Mouse (Mus musculus) lung, postnatal 14 days (tissue): ENCODE data around the gene Abr.
A peak's percentile ranks its signal among the peaks of the same experiment; 100 is the strongest.

Experiments
- DNase-seq: peaks from one replicate; pipeline ENCODE4 v3.0.0; 2021

Abr gene

DNA sequence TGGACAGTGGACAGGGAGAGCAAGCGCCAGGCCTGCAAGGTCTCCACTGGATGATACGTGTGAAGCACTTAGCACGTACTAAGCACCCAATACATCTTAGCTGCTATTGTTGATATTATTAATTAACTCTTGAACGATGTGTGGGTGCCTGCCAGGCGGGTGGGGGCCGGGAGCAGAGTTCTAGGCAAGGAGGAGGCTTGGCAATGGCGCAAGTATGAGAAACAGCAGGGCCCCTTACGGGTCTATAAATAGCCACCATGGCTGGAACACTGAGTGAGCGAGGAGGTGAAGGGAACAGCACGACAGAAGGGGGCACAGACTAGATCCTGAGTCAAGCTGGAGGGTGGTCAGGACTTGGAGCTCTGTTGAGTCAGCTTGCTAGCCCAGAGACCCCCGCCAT lies 107.0 kb downstream of the Abr start:
- DNase-seq = no peak

DNA sequence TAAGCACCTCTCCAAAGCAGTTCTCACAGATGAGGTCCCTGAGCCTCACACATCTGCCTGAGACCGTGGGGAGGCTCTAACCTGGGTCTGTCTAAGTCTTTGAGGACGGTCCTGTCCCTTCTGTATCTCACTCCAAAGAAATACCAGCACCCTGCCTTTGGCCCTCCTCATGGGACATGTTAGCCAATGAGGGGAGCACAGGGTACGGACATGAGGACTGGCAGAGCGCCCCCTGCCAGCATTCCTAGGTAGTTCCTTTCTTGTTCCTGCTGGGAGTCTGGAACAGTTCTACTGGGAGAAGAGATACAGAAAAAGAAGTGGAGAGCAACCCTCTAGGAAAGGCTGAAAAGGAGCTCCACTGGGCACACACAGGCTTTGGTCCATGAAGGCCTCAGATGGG lies 111.1 kb downstream of the Abr start:
- no peak for DNase-seq

DNA sequence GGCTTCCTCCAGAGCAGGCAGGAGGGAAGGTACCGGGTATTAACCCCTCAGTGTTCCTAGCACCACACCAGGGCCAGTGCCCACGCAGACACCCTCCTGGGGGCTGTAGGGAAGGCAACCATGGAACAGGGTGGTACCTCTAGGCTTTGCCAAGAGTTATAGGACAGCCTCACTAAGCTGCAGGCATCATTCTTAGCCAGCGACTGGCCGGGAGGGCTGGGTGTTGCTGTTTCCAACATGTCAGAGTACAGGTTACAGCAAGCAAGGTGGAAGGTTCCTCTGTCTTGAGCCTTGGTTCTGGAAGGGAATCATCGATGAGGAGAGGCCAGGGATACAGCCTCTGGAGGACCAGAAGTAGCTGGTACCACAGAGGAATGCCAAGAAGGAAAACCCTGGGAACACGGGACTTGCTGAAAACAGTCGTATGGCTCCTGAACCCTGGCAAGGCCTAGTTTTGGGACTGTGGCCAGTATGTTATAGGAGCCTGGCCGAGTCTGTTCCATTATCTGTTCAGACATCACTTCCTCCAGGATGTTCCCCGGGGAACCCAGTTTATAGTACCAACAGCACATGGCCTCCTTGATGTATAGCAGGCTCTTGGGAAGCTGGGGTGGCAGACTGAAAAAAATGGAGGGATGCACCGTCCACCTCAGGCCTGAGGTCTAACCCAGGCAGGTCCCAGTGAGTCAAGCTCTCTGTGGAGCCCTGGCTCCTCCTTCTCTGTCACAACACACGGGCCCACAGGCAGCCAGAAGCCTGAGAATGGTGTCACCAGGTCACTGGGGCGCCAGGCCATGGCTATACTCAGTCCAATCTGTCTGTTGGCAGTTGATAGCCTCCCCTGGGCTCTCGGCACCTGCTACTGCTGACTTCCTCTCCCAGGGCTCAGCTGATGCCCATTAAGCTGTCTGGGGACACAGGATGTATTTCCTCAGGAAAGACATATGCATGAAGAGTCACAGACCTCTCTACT lies 112.1 kb downstream of the Abr start:
- DNase-seq = no peak

DNA sequence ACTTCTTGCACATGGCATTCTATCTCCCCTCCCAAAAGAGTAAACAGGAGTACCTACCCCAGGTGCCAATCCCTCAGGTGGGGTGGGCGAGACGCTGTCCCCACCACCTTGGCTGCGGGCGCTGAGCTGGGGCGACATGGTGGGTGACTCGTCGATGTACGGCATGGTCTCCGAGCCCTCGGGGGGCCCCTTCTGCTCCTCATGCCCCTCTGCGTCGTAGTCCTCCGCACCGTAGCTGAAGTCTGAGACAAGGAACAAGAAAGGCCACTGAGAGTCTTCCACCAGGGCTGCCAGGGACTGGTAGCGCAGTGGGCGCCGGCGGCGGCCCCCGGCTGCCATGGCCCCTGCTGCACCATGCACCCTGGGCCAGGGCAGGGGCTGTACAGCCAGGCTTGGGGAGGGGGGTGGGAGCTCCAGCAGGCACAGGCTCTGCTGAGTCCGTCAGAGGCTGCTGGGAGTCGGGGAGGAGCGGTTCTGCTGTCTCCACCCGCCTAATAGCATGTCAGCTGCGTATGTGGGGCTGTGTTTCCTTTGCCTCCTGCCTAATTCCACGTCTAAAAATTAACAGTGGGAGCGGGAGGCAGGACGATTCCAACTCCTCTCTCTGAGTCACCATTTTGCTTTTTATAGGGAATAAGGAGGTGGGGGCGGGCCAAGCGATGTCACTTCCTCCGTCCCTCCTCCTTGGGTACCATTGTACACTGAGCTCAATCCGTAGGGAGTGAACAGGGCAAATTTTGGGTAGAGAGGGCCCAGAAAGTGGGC lies 113.1 kb downstream of the Abr start:
- DNase-seq = no peak

DNA sequence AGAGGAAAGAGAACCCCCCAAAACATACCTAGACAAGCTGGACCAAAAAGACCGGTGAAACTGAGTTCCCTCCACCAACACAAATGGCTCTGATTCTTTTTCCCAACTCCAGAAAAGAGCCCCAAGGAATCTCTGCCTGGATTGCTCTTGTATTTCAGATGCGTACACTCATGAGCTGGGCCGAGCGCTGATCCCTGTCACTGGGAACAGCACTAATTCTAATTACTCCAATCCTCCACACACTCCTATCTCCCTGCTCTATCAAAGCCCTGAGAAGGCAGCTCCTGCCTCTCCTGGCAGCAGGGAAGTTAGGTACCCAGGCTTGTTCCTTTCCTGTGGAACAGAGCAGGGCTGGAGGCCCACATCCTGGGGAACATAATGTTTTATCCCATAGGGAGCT lies 114.0 kb downstream of the Abr start:
- DNase-seq = no peak

DNA sequence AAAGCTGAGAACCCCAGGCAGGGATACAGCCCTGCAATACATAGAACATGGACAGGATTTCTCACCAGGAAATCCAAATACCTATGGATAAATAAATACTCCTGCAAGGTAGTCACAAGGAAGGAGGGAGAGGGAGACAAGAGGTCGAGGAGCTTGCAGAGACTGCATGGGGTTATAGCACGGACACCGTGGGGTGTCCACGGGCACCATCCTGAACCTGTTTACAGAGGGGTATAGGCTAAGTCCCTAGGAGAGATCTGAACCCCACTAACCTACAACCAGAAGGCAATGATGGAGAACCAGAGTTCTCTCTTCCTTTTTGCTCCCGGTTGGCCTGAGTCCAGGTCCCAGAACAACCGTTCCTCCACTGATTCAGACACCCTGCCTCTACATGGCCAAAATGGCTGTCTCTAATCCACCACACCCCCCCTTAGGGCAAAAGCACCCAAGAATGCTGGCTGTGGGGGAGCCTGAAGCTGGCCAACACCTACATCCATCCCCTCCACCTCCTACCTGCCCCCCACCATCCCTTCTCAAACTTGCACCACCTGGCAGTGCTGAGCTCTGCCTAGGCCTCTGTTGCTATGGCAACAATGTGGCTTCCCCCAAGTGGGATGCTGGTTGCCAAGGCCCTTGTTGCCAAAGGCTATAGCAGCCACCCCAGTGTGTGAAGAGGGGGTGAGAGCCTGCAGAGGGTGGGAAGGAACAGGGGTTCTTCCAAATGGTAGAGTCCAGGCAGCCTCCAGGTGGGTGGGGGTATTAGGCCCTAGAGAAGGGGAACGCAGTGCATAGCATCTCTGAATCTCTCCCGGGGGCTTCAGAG lies 114.6 kb downstream of the Abr start:
- no peak for DNase-seq

DNA sequence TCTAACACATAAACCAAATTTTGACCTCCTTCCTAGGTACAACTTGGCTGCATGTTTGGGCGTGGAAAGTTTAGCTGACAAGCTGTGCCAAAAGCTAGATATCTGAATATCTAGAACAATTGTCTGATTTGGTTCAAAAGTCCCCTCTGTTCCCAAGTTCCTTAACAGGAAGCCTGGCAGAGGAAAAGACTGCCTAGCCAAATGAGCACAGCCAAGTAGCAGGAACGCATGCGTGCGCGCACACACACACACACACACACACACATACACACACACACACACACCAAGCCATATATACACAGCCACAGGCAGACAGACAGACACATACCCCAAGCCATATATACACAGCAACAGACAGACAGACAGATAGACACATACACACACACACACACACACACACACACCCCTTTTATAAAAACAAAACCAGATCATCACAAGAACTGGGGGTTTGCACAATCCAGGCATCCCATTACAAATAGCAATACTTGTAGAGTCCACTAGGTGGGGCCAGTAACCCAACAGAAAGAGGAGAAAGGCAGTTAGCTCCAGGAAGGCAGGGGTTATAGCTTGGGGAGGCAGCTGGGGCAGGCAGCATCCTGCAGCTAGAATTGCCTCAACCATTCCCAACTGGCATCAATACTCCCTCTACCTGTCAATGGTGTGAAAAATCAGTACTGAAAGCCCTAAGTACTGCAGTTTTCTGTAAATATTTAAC lies 115.4 kb downstream of the Abr start:
- DNase-seq = peak; percentile 73

DNA sequence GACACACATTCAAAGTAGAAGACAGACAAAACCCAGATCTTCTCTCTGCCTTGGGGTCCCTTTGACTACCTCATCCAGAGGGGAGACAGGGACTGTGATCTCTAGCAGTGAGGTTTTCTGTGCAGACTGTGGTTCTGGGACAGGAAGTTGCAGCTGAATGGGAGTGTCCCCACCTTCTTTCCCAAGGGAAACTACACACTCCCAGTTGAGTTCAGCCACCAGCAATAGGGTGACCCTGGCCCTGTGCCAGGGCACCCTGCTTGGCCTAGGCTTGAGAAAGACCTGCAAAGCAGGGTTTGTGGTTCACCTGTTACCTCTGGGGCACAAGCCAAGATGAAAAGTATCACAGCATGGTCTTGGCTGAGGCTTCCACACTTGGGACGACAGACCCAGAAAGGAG lies 117.0 kb downstream of the Abr start:
- DNase-seq = no peak

DNA sequence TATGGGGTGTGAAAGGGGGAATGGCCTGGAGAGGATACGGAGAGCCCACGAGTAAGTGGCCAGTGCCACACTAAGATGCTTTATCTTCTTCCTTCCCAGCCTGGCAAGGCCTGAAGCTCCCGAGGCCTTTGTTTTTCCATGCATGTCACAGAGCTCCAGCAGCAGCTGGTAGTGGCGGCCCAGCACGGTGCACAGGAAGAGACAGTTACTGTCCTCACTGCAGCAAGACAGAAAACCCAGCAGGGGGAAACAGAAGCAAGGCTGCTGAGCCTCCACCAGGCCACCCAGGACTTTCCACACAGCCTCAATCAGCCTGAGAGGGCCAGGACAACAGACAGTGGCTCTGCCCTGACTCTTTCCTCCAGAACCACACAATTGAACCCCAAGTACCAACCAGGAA lies 118.1 kb downstream of the Abr start:
- no peak for DNase-seq

DNA sequence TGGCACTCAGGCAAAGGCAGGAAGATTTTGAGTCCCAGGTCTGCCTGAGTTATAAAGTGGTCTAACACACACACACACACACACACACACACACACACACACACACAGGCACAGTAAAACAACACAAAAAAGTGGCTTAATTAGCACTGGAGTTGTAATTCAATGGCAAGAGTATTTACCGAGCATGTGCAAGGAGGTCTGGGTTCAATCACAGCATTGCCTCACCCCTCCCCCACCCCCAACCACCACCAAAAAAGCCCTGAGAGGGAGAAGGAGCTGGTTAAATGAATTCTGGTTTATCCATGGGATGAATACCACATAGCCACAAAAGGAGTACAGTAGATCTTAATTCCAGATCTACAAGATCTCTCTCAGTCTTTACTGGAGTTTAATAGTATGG lies 122.1 kb downstream of the Abr start:
- DNase-seq = no peak

DNA sequence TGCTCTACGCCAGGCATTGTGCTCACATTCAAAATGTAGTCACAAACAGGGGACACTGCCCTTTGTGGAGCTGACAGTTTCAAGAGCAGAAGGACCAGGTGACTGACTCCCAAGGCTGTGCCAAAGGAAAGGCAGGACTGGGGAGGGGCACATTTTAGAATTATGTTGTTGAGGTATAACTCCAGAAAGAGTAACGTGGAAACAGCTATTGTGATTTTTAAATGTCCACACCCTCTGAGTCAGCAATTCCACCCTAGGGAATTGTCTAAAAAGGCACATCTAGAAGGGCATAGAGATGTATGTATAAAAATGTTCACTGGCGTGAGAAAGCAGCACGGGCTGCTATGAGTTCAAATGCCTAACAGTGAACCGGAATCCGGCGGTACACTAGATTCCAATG lies 122.5 kb downstream of the Abr start:
- DNase-seq = no peak

DNA sequence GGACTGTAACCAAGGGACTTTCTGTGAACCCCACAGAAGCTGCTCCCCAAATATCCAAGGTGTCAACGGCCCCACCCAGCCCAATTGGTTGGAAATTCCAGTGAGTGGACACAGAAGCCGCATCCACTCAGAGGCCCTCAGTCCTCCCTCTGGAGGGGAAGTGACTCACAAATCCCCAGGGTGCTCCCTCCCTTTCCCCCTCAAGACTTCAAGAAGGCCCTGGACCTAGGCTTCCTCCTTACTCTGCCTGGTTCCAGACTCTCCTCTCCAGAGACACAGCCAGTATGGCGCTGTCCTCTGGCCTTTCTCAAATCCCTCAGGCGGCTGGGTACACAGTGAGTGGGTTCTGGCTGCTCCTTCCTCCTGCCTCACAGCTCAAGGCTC lies 124.4 kb downstream of the Abr start:
- DNase-seq = no peak

DNA sequence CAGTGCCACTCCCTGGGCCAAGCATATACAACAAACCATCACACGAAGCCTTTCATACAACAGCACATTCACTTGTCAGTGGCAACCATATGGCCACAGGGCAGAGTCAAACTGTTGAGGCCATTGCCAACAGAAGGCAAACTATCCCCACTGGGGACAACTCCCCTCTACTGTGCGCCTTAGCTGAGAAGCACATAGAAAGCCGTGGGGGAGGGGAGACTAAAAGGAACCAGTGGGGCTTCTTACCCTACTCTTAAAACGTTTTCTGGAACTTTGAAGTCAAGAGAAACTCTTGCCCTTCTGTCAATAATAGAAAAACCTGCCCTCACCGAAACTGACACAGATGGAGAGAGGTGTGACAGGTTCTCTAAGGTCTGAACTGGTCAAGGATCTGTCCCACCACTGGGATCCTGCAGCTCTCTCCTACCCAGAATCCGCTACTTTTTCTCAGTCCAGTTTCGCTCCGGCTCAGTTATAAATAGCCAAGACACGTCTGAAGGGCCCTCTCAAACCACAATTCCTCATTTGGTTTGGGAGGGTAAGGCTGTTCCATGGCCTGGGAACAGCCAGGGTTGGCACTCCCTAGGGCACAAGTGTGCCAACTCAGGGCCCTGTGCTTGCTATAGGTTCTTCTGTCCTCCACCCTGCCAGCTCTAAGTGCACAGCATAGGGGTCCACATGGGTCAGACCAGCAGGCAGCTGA lies 124.9 kb downstream of the Abr start:
- DNase-seq = no peak

DNA sequence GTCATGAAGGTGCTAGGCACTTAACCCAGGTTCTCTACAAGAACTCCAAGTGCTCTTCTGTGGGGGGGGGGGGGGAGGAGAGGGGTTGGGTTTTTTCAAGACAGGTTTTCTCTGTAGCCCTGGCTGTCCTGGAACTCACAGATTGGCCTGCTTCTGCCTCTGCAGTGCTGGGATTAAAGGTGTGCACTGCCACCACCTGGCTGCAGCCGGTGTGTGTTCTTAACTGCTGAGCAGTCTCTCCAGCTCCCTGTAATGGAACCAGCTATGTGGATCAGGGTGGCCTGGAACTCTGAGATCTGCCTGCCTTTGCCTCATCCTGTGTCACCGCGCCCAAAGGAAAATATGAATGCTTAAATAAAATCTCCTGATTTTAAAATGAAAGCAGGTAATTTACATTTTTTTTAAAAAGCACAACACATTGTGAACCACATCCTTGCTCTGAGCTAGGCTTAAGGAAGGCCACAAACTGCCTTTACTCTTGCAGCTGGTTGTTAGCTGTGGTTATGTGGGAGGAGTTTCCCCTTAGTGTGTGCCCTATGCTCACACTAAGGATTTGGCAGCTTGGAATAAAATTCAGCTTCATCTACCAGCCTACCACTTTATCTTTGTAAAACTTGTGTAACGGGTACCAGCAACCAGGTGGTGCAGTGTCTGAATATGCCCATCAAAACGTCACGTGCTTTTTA lies 125.9 kb downstream of the Abr start:
- DNase-seq = peak; percentile 56

DNA sequence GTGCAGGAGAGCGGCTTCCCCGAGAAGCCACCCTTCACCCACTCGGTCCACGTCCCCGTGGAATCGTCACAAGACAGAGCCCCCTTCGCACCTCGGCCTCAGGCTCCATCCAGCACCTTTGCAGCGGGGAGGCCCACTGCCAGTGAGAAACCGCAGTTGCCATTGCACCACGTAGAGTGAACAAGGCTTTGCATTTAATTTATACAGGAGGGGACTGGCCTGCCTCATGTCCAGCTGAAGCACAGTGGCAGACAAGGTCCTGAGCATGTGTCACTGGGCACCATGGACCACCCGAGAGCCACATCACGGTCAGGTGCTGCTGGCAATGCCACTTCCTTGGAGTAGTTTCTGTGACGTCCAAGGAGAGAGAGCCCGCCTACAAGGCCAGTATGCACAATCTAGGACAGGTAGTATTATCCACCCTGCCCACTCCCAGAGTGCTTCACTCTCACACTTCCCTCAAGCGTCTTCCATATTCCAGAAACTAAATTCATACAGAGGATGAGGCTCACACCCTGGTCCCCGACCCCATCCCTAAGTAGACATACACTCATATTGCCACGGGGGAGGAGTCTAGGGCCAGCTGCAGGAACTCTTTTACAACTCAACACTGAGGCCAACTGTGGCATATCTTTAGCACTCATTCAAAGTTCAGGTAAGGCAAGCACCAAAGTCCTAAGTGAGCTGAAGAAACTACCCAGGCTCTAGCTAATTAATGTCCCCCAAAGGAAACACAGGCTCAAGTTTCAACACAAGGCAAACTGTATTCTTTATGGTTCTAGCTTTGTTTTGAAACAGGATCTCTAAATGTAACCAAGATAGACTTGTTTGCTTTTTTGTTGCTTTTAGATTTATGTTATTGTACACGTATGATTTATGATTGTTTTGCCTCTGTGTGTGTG lies 126.7 kb downstream of the Abr start:
- DNase-seq = no peak

DNA sequence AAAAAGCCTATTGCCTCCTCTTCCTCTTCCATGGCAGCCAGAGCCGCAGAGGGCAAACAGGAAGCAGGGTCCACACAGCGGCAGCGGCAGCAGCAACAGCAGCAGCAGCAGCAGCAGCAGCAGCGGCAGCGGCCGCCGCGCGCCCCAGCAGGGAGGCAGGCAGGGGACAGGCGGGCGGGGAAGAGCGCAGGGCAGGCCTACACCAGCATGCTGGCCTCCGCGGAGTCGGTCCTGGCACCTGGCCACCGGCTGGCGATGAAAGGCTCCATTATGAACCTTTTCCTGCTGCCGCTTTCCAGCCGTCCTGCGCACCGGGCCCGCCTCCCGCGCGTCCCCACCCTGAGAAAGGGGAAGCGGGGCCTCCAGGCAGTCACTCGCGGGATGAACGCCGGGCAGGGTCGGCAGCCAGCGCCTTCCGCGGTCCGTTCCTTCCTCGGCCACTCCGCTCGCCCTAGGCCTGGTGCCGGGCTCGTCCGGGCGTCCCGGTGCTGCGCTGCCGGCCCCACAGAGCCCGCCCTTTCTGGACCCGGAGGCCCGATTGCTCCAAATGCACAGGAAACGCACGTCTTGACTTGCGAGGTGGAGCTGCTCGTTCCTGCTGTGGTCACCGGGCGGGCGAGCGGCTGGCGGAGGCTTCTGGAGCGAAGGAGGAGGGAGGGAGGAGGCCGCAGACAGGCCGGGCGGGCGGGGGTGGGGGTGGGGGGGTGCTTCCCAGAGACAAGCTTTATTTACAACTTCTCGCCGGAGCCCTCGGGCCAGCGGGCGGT lies 127.6 kb downstream of the Abr start:
- DNase-seq = peak; percentile 90

DNA sequence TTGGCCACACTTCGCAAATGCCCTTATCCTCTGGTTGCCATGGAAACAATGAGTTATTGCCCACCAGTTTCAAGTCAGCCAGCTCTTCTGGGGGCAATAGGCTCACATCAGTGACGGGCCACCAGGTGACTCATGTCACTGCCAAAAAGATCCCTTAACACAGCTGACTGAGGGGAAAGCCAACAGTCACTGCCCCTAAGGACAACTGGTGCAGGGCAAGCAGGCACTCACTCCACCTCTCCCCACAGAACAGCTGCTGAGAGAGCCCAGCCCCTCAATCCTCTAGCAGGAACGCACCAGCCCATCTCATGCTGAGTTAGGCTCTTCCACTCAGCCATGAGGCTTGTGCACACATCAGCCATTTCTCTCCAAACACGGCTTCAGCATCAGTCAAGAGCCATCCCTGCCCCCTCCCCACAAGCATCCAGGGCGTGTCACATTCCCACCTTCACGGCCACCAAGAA lies 128.3 kb downstream of the Abr start:
- DNase-seq = no peak

DNA sequence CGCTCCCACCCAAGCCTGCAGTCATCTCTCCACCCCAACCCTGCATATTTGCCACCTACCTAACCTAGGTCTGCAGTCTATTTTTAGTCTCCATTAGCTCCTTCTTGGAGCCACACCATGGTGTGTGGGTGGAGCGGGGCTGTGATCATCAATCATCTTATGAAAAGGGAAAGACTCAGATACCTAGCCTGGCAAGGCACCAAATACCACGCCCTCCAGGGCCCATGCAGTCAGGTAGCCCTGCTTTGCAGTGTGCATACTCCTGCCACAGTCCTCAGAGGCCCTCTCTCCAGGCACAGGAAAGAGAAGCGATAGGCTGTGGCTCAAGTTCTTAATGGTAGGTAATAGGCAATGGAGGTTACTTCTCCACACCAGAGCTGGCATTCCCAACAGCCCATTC lies 128.9 kb downstream of the Abr start:
- no peak for DNase-seq

DNA sequence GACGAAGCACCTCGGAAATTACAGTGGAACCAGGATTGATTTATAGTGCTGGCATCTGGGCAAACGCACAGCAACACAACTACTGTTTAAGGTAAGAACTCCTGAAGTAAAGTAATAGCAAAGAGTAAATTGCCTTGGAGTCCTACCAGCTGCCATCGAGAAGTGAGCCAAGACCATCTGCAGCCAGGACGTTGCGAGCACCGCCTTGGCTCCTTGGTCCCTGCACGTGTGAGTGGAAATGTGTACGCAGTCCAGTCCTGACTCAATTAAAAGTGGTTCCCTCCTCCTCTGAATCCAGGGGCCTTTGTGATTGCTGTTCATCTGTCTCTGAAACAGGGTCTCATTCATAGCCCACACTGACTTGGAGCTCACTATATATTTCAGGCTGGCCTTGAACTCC lies 130.3 kb downstream of the Abr start:
- no peak for DNase-seq
